Mouse (Mus musculus) hindbrain, embryonic 13.5 days (tissue): ENCODE data around the gene Zfp964. TPM values are rescaled to one million over a fixed set of nuclear protein-coding genes. Genes with fewer than 3 reads are reported as not detected.

Experiments
- polyA plus RNA-seq: library from polyadenylated mRNA; unstranded; fragments of >200 nt; fragmentation: Nextera tagmentation; extraction: Ambion mirVana; gene quantifications from 2 replicates; pipeline ENCODE4 v1.2.1, GENCODE M21; 2015

Gene Zfp964
- polyA plus RNA-seq, 1 experiment from 2014 or later, result 2.4 TPM

Other genes starting within 250 kb of the Zfp964 start
- gene Gm9495, start 200.9 kb upstream of the Zfp964 start, polyA plus RNA-seq, result 0.08 TPM in 1 of 2 replicates, not detected in the other
- gene Gm7697, start 131.5 kb upstream of the Zfp964 start, polyA plus RNA-seq, result not detected in 2 replicates
- 42.0 and 47.7 TPM in 2 replicates for gene Zfp868, start 28.9 kb upstream of the Zfp964 start, polyA plus RNA-seq
- 26.1 and 27.0 TPM in 2 replicates for gene Zfp869, start 56.2 kb downstream of the Zfp964 start, polyA plus RNA-seq
- 7.8 and 8.6 TPM in 2 replicates for gene Zfp963, start 95.5 kb downstream of the Zfp964 start, polyA plus RNA-seq
- gene Gm20422, start 120.4 kb downstream of the Zfp964 start, polyA plus RNA-seq, result 0.34 TPM in 1 of 2 replicates, not detected in the other
- 47.8 and 47.9 TPM in 2 replicates for gene Atp13a1, start 136.7 kb downstream of the Zfp964 start, polyA plus RNA-seq
- 42.9 and 44.0 TPM in 2 replicates for gene Zfp866, start 136.7 kb downstream of the Zfp964 start, polyA plus RNA-seq
- gene Gmip, start 154.2 kb downstream of the Zfp964 start, polyA plus RNA-seq, result 31.5 and 34.1 TPM in 2 replicates
- gene Lpar2, start 167.9 kb downstream of the Zfp964 start, polyA plus RNA-seq, result 0.78 and 0.83 TPM in 2 replicates
- gene Pbx4, start 178.0 kb downstream of the Zfp964 start, polyA plus RNA-seq, result 62.9 and 69.2 TPM in 2 replicates
- 3.5 and 3.6 TPM in 2 replicates for gene Cilp2, start 233.2 kb downstream of the Zfp964 start, polyA plus RNA-seq
- 3.4 and 4.5 TPM in 2 replicates for gene Tssk6, start 247.7 kb downstream of the Zfp964 start, polyA plus RNA-seq
- gene Ndufa13, start 248.1 kb downstream of the Zfp964 start, polyA plus RNA-seq, result 187 and 198 TPM in 2 replicates
- gene Yjefn3, start 248.2 kb downstream of the Zfp964 start, polyA plus RNA-seq, result 12.3 and 12.8 TPM in 2 replicates